Mouse (Mus musculus): Measurements from ENCODE around the gene Nacc2. TPM values are rescaled to one million over a fixed set of nuclear protein-coding genes. Genes with fewer than 3 reads are reported as not detected.
A peak's percentile ranks its signal among the peaks of the same experiment; 100 is the strongest.

The Nacc2 gene
- polyA plus RNA-seq, 1 experiment from 2014 or later: 6.5 TPM

DNA sequence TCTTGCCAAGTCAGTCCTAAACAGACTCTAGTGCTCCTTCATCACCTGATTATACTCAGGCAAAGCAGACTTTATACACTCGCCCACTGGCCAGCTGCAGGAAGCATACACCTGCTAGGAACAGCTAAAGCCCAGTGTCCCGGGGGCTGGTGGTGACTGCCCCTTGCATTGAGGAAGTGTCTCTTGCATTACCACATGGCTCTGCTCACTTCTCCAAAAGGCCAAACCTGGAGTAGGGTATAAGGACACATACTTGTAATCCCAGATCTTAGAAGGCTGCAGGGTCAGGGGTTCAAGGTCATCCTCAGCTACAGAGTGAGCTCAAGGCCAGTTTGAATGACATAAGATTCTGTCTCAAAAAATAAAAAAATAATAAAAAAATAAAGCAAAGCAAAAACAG lies 3.4 kb downstream of the Nacc2 start:
- ATAC-seq (ENCODE audit: insufficient number of reproducible peaks, low FRiP score): no peak

DNA sequence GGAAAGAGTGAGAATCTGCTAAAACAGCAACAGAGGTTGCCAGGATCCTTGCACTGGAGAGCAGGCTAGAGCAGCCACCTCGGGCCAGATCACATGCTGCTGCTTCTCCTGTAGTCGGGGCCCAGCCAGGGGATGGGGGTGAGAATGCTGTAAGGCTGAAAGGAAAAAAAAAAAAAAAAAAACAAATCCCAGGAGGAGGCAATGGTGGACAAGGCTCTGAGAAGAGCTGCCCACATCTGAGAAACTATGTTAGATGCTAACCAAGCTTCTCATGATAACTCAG lies 3.8 kb downstream of the Nacc2 start:
- no peaks in the 10 kb centered on the region for H3K9me3 ChIP-seq (replicated peaks)

More for the DNA sequence above, 3.4 kb downstream of the Nacc2 start:
- H3K4me3 ChIP-seq: no peak overlapping the region
- H3K4me1 ChIP-seq (replicated peaks): peaks cover 57% of the 10 kb centered on the region
- 0 out of 2 replicates have a peak overlapping the region, but pooled peaks have one; percentile 8 for H3K27ac ChIP-seq (ENCODE audit: poor library complexity, severe bottlenecking)
- H3K27me3 ChIP-seq (replicated peaks): peaks cover 35% of the 10 kb centered on the region
- H3K36me3 ChIP-seq: no peaks in the 10 kb centered on the region
- no peak overlapping the region for H3K9ac ChIP-seq
- H3K4me2 ChIP-seq: no peak overlapping the region
- WGBS: 58% methylated on average over 2 of the region's 2 CpGs
- no peaks in the 10 kb centered on the region for H3K9me3 ChIP-seq (replicated peaks)

DNA sequence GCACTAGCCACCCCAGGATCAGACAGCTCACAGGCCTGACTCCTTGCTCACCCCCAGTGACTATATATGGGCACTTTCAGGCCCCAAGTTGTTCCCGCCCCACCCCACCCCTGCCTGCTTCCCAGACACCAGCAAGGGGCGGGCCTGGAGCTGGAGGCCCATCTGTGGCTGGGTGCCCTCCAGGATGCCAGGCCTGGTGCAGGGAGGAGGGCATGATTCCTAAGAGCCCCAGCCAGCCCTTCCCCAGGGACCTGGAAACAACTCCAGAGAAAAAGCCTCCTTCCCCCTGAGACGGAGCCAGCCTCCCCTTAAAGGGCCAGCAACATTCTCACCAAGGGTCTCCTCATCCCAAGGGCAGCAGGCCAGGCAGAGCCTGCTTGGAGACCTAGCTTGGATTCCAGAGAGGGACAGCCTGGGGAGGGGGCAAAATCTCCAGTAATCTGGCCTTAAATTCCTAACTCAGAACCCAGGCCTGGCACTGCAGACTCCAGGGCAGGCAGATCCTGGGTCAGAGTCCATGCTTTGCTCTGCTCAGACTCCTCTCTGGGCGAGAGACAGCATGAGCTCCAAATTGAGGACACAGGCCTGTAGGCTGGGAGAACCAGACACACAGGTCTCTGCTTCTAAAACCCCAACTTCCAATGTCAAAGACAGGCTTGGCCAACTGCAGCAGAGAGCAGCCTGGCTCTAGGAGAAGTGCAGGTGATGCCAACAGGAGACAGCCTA lies 4.3 kb downstream of the Nacc2 start:
- Histone ChIP-seq H3K4me1 (replicated peaks) (peaks cover 57% of the 10 kb centered on the region), H3K4me3 (peak overlapping the region; percentile 5; the same call in 1 of the 2 replicates), H3K27ac (ENCODE audit: poor library complexity, severe bottlenecking) (peak overlapping the region; percentile 63), H3K27me3 (replicated peaks) (peaks cover 34% of the 10 kb centered on the region), H3K9me3 (replicated peaks) (no peaks in the 10 kb centered on the region), H3K4me2 (peak overlapping the region; percentile 39), H3K36me3 (no peaks in the 10 kb centered on the region), H3K9ac (peak overlapping the region; percentile 62)
- WGBS: 40% methylated on average over 4 of the region's 4 CpGs
- ATAC-seq (ENCODE audit: insufficient number of reproducible peaks, low FRiP score): no peak

More for the DNA sequence above, 3.8 kb downstream of the Nacc2 start:
- Histone ChIP-seq H3K27me3 (replicated peaks) (peaks cover 38% of the 10 kb centered on the region), H3K27ac (ENCODE audit: poor library complexity, severe bottlenecking) (peak overlapping the region; percentile 63), H3K4me1 (replicated peaks) (peaks cover 57% of the 10 kb centered on the region), H3K9ac (0 out of 2 replicates have a peak overlapping the region, but pooled peaks have one; percentile 62), H3K4me2 (peak overlapping the region; percentile 39; the same call in 1 of the 2 replicates), H3K4me3 (no peak overlapping the region), H3K36me3 (no peaks in the 10 kb centered on the region)
- WGBS: 24% methylated on average over 2 of the region's 2 CpGs
- ATAC-seq (ENCODE audit: insufficient number of reproducible peaks, low FRiP score): no peak

DNA sequence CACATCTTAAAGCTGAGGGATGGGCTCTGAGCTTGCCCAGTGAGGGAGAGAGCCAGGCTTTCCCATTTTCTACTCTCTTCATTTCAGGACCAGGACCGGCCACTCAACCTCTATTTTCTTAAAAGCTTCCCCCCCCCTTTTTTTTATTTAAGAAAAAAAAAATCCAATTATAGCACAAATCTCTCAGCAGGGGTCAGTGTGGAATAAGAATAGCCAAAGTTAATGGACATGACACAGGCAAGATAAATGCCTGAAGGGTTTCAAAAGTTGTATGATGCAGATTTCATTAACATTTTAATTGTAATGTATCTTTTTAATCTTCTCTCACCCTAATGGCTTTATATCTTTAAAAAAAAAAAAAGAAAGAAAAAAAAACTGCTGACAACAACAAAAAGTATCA lies 5.4 kb downstream of the Nacc2 start:
- no peak overlapping the region for H3K9ac ChIP-seq
- H3K4me3 ChIP-seq: no peak overlapping the region
- ATAC-seq (ENCODE audit: insufficient number of reproducible peaks, low FRiP score): no peak
- no peaks in the 10 kb centered on the region for H3K9me3 ChIP-seq (replicated peaks)
- H3K4me2 ChIP-seq: no peak overlapping the region
- peaks cover 48% of the 10 kb centered on the region for H3K4me1 ChIP-seq (replicated peaks)
- H3K36me3 ChIP-seq: no peaks in the 10 kb centered on the region
- H3K27ac ChIP-seq (ENCODE audit: poor library complexity, severe bottlenecking): no peak overlapping the region
- H3K27me3 ChIP-seq (replicated peaks): peaks cover 40% of the 10 kb centered on the region
- WGBS: 69% methylated on average over 1 of the region's 1 CpGs

DNA sequence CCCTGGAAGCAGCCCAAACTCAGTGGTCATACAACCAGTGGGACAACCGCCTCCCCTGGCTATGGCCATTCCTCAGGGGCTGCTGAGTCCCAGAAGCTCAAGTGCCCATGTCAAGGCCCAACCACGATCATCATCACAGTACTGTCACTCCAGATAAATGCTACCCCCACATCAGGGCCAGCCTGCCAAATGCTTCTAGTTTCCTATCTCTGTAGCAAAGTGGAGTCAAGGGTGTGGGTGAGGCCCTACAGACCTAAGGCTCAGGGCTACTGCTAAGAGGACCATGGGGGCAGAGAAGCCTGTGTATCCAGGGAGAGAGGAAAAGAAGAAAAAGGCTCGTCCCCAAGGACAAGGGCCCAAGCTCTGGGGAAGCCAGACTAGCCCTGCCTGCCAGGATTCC lies 6.5 kb downstream of the Nacc2 start:
- H3K9ac ChIP-seq: no peak overlapping the region
- WGBS: 29% methylated on average over 3 of the region's 3 CpGs
- no peak for ATAC-seq (ENCODE audit: insufficient number of reproducible peaks, low FRiP score)

DNA sequence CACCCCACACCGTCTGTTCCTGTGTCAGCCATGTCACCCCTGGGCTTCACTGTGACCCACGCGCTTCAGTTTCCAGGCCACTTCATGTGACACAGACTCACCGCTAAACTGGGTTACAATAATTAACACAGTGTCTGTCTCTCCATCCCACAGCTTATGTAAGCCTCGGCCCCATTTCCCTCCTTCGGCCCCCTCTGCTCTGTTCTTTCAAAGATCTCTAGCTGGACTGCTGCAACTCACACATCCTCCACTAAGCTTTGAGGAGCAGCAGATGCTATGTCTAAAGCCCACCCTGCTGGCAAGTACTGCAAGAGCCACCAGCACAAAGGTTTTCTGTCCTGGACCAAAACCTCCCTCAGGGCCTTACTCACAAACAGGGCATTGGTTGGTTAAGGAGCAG lies 7.8 kb downstream of the Nacc2 start:
- no peak overlapping the region for H3K4me2 ChIP-seq
- ATAC-seq (ENCODE audit: insufficient number of reproducible peaks, low FRiP score): no peak
- H3K4me1 ChIP-seq (replicated peaks): peaks cover 41% of the 10 kb centered on the region
- 85% methylated on average over 6 of the region's 6 CpGs for WGBS
- no peak overlapping the region for H3K4me3 ChIP-seq
- H3K27me3 ChIP-seq (replicated peaks): peaks cover 24% of the 10 kb centered on the region
- no peaks in the 10 kb centered on the region for H3K9me3 ChIP-seq (replicated peaks)
- H3K9ac ChIP-seq: no peak overlapping the region
- no peak overlapping the region for H3K27ac ChIP-seq (ENCODE audit: poor library complexity, severe bottlenecking)
- H3K36me3 ChIP-seq: no peaks in the 10 kb centered on the region

More for the DNA sequence above, 6.5 kb downstream of the Nacc2 start:
- no peak overlapping the region for H3K4me3 ChIP-seq
- H3K36me3 ChIP-seq: no peaks in the 10 kb centered on the region
- peaks cover 37% of the 10 kb centered on the region for H3K27me3 ChIP-seq (replicated peaks)
- peaks cover 42% of the 10 kb centered on the region for H3K4me1 ChIP-seq (replicated peaks)
- no peaks in the 10 kb centered on the region for H3K9me3 ChIP-seq (replicated peaks)
- H3K27ac ChIP-seq (ENCODE audit: poor library complexity, severe bottlenecking): peak overlapping the region; percentile 19; the same call in 1 of the 2 replicates
- 0 out of 2 replicates have a peak overlapping the region, but pooled peaks have one; percentile 6 for H3K4me2 ChIP-seq

DNA sequence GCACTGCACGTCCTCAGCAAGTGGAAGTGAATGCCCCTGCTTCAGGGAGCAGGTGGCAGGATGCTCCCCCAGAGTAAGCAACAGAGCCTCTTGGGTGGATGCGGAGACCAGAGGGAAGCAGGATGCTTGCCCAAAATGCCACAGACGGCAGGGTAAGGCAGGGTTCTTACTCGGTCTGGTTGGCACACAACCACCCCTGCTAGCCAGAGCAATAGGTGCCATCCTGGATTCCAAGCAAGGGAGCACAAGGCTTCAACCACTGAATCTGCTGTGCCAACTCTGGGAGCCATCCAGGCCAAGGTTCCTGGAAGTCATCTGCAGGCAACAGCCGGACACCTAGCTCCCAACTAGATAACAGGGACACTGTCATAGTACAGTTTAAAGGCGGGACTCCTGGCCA lies 14.8 kb downstream of the Nacc2 start:
- Histone ChIP-seq H3K4me3 (no peak overlapping the region), H3K27me3 (replicated peaks) (peaks cover 7% of the 10 kb centered on the region; the same call in 1 of the 2 replicates), H3K9me3 (replicated peaks) (no peaks in the 10 kb centered on the region), H3K9ac (no peak overlapping the region), H3K36me3 (no peaks in the 10 kb centered on the region), H3K4me1 (replicated peaks) (no peaks in the 10 kb centered on the region), H3K27ac (ENCODE audit: poor library complexity, severe bottlenecking) (no peak overlapping the region), H3K4me2 (no peak overlapping the region)
- 75% methylated on average over 6 of the region's 6 CpGs for WGBS
- no peak for ATAC-seq (ENCODE audit: insufficient number of reproducible peaks, low FRiP score)

DNA sequence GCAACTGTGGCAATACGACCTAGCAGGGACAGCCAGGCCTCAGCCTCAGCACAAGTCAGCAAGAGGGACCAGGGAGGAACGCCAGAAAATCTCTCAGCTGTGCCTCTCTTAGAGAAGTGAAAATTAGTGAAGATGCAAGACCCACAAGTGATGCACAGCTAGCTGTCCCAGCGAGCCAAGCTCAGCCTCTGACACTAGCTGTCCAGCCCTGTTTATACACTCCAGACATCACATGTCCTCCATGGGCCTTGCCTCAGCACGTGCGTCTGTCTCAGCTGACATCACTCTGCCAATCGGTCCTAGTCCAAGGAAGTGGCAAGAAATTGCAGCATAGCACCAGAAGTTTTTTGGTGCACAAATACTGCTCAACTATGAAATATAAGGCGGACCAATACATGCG lies 16.0 kb downstream of the Nacc2 start:
- ATAC-seq (ENCODE audit: insufficient number of reproducible peaks, low FRiP score): no peak
- H3K27me3 ChIP-seq (replicated peaks): no peaks in the 10 kb centered on the region
- H3K9ac ChIP-seq: no peak overlapping the region
- no peaks in the 10 kb centered on the region for H3K36me3 ChIP-seq
- H3K27ac ChIP-seq (ENCODE audit: poor library complexity, severe bottlenecking): no peak overlapping the region
- no peaks in the 10 kb centered on the region for H3K9me3 ChIP-seq (replicated peaks)
- H3K4me2 ChIP-seq: no peak overlapping the region
- H3K4me3 ChIP-seq: no peak overlapping the region
- 73% methylated on average over 8 of the region's 8 CpGs for WGBS
- H3K4me1 ChIP-seq (replicated peaks): no peaks in the 10 kb centered on the region

DNA sequence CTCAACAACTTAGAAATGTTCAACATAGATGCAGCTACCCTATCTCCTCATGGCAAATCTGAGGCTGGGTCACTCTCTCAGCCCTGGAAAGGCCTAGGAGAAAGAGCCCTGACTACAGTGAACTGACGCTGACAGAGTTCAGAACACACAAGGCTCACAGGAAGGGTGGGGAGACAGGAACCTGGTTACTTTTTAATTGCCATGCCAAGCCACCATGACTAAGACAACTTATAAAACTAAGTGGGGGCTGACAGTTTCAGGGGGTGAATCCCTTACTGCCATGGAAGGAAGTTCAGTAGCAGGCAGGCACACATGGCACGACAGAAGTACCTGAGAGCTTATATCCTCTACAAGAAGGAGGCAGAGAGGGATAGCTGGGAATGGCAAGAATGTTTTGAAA lies 16.8 kb downstream of the Nacc2 start:
- no peak for ATAC-seq (ENCODE audit: insufficient number of reproducible peaks, low FRiP score)
- WGBS: 76% methylated on average over 2 of the region's 2 CpGs
- no peak overlapping the region for H3K4me2 ChIP-seq
- no peak overlapping the region for H3K27ac ChIP-seq (ENCODE audit: poor library complexity, severe bottlenecking)
- H3K9me3 ChIP-seq (replicated peaks): no peaks in the 10 kb centered on the region
- no peaks in the 10 kb centered on the region for H3K27me3 ChIP-seq (replicated peaks)
- no peak overlapping the region for H3K4me3 ChIP-seq
- no peaks in the 10 kb centered on the region for H3K4me1 ChIP-seq (replicated peaks)
- H3K36me3 ChIP-seq: no peaks in the 10 kb centered on the region
- H3K9ac ChIP-seq: no peak overlapping the region

DNA sequence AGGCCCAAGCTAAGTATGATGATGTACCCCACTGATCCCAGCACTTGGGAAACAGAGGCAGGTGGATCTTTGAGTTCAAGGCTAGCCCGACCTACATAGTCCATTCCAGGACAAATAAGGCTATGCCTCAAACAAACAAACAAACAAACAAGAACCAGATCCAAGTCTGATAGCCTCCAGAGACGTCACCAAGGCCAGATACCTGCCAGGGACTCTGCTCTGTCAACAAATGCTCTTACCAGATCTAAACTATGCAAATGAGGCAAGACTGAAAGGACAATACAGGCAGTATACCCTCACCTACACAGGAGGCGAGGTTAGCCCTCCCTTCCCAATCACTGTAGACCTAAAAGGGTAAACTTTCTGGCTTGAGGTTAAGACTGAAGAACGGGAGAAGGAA lies 22.7 kb downstream of the Nacc2 start:
- no peak overlapping the region for H3K4me3 ChIP-seq
- WGBS: 71% methylated on average over 4 of the region's 4 CpGs
- no peak overlapping the region for H3K27ac ChIP-seq (ENCODE audit: poor library complexity, severe bottlenecking)
- H3K9me3 ChIP-seq (replicated peaks): no peaks in the 10 kb centered on the region
- no peaks in the 10 kb centered on the region for H3K36me3 ChIP-seq
- H3K4me2 ChIP-seq: no peak overlapping the region
- H3K27me3 ChIP-seq (replicated peaks): no peaks in the 10 kb centered on the region
- no peak overlapping the region for H3K9ac ChIP-seq
- ATAC-seq (ENCODE audit: insufficient number of reproducible peaks, low FRiP score): no peak
- H3K4me1 ChIP-seq (replicated peaks): peaks cover 22% of the 10 kb centered on the region

DNA sequence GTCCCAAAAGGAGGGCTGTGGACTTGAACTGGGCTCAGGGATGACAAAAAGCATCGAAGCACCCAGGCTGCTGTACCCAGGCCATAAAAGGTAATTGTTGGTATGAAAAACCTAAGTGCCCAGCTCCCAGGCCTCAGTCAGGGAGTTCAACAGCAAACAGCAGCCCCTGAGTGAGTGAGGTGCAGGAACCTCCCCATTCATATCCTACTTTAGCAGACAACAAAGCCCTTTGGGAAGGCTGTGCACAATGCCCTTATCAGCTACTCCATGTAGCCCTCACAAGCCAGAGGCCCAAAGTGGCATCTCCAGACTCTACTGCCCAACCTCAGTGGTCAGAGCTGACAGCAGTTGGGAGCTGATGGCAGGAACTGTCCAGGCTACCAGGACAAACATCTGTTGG lies 23.2 kb downstream of the Nacc2 start:
- H3K27ac ChIP-seq (ENCODE audit: poor library complexity, severe bottlenecking): no peak overlapping the region
- H3K9ac ChIP-seq: no peak overlapping the region
- H3K4me3 ChIP-seq: no peak overlapping the region
- no peaks in the 10 kb centered on the region for H3K9me3 ChIP-seq (replicated peaks)
- H3K36me3 ChIP-seq: no peaks in the 10 kb centered on the region
- H3K4me2 ChIP-seq: no peak overlapping the region
- no peak for ATAC-seq (ENCODE audit: insufficient number of reproducible peaks, low FRiP score)
- H3K27me3 ChIP-seq (replicated peaks): peaks cover 1% of the 10 kb centered on the region; the same call in 1 of the 2 replicates
- H3K4me1 ChIP-seq (replicated peaks): peaks cover 22% of the 10 kb centered on the region
- WGBS: 83% methylated on average over 1 of the region's 1 CpGs

DNA sequence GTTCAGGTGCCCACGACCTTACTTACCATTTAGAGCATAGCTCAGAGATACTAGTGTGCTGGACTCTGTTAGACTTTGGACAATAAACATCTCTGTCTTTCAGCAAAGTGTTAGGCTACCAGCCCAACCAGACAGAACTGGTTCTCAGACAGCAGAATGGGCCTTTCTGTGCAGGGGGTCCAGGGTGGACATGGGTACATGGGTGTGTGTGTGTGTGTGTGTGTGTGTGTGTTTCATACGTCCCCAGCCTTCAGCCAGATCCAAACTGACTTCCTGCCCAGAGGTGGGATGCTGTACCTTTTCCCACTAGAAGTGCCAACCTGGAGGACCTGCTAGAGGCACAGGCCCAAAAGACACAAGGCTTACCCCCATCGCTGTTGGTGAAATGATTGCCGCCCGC lies 23.8 kb downstream of the Nacc2 start:
- Histone ChIP-seq H3K9me3 (replicated peaks) (no peaks in the 10 kb centered on the region), H3K9ac (no peak overlapping the region), H3K36me3 (no peaks in the 10 kb centered on the region), H3K27me3 (replicated peaks) (peaks cover 7% of the 10 kb centered on the region), H3K4me3 (no peak overlapping the region), H3K4me2 (no peak overlapping the region), H3K4me1 (replicated peaks) (peaks cover 22% of the 10 kb centered on the region), H3K27ac (ENCODE audit: poor library complexity, severe bottlenecking) (no peak overlapping the region)
- 88% methylated on average over 5 of the region's 5 CpGs for WGBS
- no peak for ATAC-seq (ENCODE audit: insufficient number of reproducible peaks, low FRiP score)

Measured in heart, embryonic 12.5 days (tissue).